Mouse (Mus musculus): Measurements from ENCODE around the gene Fam178b. TPM values are rescaled to one million over a fixed set of nuclear protein-coding genes. Genes with fewer than 3 reads are reported as not detected.

Gene Fam178b
- total RNA-seq, 1 experiment from 2014 or later, result not detected

DNA sequence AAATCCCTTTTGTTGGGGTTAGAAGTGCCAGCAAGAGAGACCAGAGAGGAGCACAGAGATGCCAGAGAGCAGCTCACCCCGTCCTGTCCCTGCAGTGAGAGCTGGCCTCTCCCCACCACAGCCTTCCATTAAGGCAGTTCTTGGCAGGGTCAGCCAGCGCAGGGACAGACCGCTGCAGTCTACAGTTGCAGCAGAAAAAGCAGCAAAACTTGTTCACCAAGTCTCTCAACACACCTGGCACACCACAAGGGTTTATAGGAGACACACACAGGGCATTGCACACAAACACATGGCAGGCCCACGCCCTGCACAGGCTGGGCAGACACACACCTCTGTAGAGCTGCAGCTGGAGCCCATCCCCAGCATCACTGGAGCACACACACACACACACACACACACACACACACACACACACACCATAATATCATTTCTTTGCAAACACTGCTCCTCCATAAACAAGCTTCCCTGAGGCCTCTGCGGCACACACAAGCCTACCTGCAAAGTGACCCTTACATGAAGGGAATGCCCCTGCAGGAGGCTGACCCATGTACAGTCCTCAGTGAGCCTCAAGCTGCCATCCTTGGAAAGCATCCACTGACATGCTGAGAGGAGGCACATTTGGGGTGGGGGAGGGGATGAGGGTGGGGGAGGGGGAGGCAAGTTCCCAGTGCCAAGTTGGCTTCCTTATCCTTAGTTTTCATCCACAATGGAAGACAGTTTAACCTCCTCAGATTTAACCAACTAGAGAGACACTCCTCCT is 108.6 kb downstream of the Fam178b start:
- ATAC-seq (ENCODE audit: extremely low read depth, insufficient number of reproducible peaks, low FRiP score, poor library complexity, severe bottlenecking), result no peak

DNA sequence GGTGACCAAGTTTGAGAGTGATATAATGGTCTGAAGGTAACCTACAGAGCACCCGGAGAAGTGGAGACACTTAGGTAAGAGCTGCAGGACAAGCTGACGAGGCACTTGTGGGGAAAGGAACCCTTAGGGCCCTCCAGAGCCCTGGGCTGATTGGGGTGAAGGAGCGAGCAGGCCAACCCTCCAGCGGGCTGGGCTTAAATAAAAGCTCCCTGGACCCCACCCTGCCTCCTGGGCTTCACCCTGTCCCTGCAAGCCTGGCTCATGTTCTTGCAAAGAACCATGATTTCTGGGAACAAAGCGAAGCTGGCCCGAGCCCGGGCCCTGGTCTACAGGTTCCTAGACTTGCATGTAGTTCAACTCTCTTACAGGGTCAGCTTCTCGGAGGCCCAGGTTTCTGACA is 109.5 kb downstream of the Fam178b start:
- ATAC-seq (ENCODE audit: extremely low read depth, insufficient number of reproducible peaks, low FRiP score, poor library complexity, severe bottlenecking), result no peak

DNA sequence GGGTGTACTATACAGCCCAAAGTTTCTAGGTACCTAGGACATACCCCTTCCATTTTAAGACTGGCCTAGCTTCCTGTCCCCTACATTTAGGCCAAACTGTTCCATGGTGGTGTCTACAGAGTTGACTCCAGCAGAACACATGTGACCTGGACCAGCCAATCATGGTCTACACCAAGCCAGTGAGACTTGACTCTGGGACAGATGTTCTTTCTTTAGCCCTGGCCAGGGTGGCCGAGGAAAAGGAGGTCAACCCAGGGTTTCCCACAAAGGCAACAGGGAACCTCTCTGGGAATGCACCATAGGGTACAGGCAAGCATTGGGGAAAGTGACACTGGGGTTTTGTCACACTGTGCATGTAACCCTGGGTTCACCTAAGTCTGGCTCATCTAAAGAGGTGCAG is 110.3 kb downstream of the Fam178b start:
- ATAC-seq (ENCODE audit: extremely low read depth, insufficient number of reproducible peaks, low FRiP score, poor library complexity, severe bottlenecking), result no peak

DNA sequence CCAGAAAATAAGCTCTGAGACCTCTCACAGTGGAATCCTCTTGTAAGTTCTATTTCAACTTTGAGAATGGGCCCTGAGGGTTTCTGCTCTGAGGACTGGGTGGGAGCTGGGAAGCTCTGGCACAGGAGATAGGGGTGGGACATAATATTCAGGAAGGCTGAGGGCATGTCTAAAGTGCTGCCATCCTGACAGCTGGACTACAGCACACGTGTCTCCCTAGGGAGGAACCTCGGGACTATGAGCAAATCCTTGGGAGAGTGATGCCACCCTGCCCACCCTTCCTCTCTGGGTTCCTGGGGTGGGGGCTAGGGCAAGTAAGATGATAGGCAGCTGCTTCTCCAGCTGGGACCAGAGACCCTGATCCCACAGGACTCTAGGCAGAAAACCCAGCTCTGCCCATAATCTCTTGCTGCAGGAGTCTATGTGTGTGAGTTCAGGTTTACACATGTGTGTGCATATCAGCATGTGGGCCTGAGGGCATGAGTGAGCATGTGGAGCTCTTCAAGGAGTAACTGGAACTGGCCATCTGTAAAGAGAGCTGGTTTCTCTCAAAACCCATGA is 110.8 kb downstream of the Fam178b start:
- ATAC-seq (ENCODE audit: extremely low read depth, insufficient number of reproducible peaks, low FRiP score, poor library complexity, severe bottlenecking), result no peak

DNA sequence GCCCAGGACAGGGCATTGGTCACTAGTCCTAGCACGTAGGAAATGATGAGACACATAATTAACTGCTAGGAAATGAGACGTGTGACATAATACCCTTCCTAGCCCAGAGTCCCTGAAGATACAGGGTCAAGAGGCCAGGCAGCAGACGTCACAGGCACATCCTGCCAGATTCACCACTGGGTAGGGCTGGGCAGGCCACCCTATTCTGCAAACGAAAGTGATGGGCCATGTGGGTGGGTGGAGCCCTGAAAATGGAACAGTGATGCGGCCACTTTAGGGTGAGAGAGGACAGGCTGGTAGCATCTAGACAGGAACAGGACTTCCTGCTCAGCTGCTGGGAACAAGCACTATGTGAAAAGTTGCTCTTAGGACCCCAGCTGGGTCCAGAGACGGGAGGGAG is 111.4 kb downstream of the Fam178b start:
- ATAC-seq (ENCODE audit: extremely low read depth, insufficient number of reproducible peaks, low FRiP score, poor library complexity, severe bottlenecking), result no peak

DNA sequence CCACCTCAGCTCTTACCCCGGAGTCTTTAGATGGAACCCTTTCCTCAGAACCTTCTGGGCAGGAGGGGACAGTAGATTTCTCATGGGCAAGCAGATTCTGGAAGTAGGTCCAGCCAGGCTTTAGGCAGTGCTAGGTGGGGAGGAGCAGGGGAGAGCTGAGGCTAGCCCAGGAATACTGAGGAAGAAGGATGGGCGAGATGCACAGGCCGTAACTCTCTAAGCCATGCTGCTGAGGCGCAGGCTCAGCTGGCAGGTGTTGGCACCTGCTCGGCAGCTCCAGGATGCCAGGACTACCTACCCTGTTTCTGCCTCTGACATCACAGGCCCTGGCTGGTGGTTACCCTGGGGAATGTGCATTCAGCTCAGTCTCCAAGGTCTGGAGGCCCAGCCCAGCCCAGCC is 112.7 kb downstream of the Fam178b start:
- no peak for ATAC-seq (ENCODE audit: extremely low read depth, insufficient number of reproducible peaks, low FRiP score, poor library complexity, severe bottlenecking)

DNA sequence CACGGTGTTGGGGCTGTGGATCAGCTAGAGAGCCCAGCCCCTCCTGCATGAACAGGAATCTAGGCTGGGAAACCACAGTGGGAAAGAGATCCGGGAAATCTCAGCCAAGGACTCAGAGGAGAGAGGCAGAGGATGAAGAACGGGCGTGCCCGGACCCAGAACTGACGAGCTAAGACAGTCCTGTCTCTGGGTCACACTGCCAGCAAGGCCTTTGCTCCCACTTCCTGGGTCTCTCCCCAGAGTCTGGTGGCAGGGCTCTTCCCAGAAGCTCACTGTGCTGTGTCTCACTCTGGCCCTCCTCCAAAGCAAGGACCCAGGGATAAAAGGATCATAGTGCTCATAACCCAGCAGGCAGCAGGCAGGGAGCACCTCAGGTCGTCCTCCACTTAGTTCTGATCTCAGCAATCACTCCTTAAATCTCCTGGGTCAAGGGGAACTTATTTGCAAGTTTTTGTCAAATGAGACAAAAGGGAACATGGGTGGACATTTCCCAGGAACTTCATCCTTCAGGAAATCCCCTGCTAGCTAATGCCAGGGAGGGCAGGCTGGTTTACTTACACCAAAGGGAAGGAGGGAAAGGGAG is 113.2 kb downstream of the Fam178b start:
- ATAC-seq (ENCODE audit: extremely low read depth, insufficient number of reproducible peaks, low FRiP score, poor library complexity, severe bottlenecking), result no peak

DNA sequence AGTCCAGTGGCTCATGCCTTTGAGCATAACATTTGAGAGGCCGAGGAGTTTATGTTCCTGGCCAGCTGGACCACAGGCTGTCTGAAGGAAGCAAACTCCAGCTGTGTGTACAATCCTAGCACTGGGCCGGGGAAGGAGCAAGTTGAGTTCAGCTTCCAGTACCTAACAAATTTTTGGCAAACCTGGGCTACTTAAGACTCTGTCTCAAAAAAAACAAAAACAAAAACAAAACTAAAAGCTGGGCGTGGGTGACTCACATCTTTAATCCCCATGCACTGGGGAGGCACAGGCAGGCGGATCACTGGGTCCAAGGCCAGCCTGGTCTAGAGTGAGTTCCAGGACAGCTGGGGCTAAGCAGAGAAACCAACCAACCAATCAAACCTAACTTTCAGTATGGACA is 114.2 kb downstream of the Fam178b start:
- no peak for ATAC-seq (ENCODE audit: extremely low read depth, insufficient number of reproducible peaks, low FRiP score, poor library complexity, severe bottlenecking)

DNA sequence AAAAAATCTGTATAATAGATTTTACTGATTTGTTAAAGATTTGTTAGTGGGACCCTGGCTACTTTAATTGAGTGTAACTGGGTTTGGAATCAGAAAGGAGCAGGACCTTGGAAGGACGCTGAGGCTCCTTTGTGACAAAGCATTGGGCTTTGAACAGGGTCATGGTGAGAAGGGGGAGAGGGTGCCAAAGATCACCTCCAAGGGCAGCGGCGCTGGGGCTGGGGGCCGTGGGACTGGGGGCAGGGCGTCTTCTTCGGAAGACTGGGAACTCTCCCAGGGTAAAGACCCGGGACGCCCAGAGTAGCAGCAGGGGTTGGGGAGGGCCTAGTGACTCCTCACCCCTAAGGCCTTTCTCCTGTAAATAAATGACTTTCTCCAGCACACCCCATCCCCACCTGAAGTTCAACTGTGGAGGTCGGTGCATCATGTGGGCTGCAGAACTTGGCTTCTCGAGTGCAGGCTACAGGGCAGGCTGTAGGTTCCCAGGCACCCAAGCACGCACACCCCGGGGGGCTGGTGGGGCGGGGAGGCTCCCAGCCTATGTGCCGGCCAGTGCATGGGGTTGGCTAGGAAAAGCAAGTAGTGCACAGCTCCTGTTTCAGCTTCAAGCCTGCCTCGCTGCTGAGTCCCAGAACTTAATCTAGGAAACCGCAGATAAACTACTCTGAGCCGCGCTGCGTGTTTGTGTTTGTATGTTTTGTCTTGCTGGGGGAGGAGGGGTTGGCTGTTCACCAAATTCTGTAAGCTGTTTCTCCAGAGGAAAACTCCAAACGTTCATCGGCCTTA is 115.0 kb downstream of the Fam178b start:
- no peak for ATAC-seq (ENCODE audit: extremely low read depth, insufficient number of reproducible peaks, low FRiP score, poor library complexity, severe bottlenecking)

DNA sequence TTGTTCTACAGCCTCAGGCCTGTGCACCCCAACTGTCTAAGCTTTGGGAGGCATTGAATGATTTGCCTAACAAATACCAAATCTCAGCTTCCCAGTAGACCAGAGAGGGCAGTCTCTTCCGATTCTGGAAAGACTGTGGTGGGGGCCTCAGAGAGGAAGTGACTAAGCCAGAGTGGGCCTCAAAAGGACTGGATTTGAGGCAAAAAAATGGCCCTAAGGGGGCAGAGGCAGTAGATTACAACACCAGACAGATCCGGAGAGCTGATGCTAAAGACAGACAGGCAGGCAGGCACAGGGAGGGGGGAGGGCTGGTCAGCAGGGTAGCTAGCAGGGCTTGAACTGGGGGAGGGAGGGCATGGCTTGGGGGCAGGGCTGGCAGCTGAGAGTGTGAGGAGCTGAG is 116.6 kb downstream of the Fam178b start:
- no peak for ATAC-seq (ENCODE audit: extremely low read depth, insufficient number of reproducible peaks, low FRiP score, poor library complexity, severe bottlenecking)

DNA sequence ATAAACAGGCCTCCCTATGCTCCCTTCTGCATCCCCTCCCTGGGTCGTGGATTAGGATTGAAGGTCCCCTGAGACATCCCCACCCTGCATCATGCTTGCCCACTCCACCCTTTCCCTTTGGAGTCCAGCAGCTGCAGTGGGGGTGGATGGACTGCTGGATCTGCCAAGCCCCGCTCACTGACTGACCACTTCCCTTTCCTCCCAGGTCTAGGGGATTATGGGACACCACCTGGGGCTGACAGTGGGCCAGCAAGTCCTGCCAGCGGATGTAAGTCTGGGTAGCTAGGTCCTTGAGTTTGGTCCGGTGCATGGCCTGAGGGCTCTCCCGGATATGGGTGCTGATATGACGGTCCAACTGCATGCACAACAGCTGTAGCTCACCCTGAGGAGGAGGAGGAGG is 118.9 kb downstream of the Fam178b start:
- no peak for ATAC-seq (ENCODE audit: extremely low read depth, insufficient number of reproducible peaks, low FRiP score, poor library complexity, severe bottlenecking)

DNA sequence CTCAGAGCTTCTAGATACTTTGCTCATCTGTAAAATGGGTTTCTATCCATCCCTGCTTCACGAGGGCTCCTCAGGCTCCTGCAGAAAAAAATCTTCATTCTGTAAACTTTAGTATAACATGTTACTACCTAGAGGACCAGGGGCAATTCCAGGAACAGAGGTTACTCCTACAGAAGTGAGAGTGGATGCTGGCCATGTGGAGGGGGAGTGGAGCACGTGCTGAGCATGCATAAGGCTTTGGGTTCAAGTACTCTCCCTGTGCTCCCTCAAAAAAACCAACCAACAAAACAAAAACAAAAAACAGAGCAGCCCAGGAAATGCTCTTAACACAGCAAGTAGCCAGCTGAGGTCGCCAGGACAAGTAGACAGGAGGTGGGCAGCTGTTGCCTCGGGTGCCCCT is 119.4 kb downstream of the Fam178b start:
- ATAC-seq (ENCODE audit: extremely low read depth, insufficient number of reproducible peaks, low FRiP score, poor library complexity, severe bottlenecking), result no peak

DNA sequence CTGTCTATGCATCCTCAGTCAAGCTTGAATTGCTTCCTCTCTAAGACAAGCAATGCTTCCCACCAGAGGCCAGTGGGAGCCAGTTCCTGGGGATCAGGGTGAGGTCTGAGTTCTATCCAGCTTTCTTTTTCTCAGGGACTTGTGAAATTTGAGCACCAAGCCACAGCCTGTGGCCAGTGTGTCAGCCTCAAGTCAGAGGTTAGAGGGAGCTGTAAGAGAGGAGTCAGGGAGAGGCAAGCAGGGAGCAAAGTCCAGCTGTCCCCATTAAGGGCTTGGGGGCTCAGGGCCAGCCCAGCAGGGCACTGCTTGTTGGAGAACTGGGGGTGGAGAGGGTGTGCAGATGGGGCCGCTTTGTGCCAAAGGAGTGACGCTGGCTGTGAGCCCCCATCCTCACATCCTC is 119.8 kb downstream of the Fam178b start:
- no peak for ATAC-seq (ENCODE audit: extremely low read depth, insufficient number of reproducible peaks, low FRiP score, poor library complexity, severe bottlenecking)

DNA sequence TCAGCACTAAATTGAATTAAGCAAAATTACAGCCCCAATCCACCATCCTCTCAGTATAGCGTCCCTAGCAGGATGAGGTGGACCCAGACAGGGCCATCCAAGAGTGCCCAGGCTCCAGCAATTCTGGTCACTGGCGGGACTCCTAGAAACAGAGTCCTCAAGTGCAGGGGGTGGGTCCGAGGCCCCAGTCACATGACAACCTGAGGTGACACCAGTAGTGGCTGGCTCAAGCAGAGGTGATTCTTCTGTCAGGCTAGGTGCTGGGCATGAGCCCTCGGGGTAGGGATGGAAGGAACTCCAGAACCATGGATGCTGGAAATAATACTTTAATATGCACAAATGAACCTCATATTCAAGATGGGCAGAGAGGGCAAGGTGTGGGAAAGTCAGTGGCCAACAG is 120.6 kb downstream of the Fam178b start:
- ATAC-seq (ENCODE audit: extremely low read depth, insufficient number of reproducible peaks, low FRiP score, poor library complexity, severe bottlenecking), result no peak

DNA sequence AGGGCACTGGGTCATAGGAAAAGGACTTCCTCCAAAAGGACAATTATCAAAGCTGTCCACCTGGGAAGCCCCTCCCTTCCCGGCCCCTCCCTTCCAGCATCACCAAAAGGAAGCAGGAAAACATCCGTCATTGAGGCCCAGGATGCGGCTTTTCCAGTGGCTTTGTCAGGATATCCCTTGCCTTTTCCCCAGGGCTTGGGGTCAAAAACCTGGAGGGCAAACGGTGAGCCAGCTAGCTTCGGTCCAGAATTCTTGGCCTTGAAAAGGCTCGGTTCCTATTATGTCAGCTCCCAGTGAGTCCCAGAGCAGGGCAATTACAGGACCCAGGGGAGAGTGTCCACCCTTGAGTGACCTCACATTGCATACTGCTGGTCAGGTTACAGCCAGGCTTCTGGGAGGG is 122.1 kb downstream of the Fam178b start:
- no peak for ATAC-seq (ENCODE audit: extremely low read depth, insufficient number of reproducible peaks, low FRiP score, poor library complexity, severe bottlenecking)

DNA sequence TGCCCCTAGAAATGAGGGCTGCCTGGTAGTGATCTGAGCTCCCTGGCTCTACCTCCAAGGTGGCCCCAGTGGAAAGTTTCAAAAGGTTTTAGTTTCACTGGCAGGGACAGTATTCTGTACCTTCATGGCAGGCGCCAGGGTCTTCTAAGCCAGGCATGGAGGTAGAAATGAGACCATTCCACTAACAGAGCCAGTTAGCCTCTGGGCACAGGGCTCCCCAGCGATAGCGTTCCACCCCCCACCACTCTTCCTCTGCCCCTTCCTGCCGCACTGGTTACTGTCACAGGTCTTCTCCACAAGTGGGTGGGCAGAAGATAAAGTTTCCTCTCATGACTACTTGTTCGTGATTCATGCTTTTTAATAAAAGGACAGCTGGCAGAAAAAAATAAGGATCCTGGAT is 123.1 kb downstream of the Fam178b start:
- ATAC-seq (ENCODE audit: extremely low read depth, insufficient number of reproducible peaks, low FRiP score, poor library complexity, severe bottlenecking), result no peak

DNA sequence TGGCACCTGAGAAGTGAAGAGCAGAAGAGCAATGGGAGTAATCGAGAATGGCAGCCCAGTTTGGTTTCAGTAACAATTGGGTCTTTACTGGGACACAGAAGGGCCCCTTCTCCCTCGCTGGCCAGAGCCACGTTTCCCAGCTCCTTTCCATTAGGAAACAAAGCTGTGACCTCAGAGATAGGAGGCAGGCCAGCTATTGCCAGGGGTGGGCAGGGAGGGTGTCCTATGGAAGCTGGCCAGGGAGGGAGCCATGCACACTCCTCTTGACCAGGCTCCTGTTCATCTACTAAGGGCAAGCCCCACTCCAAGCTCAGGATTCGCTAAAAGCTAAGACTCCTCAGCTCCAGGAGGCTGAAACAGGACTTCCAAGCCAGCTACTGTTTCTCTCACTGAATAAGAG is 123.7 kb downstream of the Fam178b start:
- ATAC-seq (ENCODE audit: extremely low read depth, insufficient number of reproducible peaks, low FRiP score, poor library complexity, severe bottlenecking), result no peak

DNA sequence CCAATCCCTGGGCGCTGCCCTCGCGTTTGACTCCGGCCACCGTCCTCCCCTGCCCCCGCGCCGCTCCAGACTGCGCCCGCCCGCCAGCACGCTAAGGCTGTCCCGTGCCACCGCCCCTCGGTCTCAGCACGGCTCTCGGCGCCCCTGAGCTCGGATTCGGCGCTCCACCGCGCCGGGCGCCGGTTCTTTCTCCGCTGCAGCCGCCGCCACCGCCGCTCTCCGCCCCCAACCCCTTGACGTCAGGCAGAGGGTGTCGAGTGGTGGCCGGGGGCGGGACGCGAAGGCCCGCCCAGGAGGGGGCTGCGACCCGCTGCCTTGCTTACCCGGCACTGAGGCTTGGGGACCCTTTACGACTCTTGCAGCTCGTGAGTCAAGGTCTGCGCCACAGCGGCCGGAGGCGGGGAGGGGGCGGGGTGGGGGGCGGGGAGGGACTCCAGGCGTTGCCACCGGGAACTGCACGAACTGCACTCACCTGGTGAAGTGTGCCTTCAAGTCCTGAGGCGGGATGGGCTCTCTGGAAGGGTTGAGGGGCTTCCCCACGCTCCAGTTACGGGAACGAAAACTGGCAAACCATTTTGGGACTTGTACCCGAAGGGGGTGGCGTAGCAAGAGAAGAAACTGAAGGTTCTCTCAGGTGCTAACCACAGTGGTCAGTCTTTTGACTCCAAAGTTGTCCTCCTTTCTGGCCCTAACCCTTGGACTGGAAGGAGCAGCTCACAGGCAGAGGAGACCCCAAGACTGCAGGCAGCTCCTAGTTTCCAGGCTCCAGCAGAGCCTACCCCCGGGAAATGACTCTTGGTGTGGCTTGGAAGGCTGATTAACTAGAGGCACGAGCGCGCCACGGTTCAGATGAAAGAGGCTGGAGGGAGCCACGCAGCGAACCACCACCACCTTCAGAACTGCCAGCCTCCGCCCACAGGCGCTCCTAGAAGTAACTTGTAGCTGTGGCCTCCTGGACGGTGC is 124.7 kb downstream of the Fam178b start, which contains the start of gene Sema4c:
Sema4c (minus strand) TSS at position 319 of the 963 bp plus-strand sequence.
- ATAC-seq (ENCODE audit: extremely low read depth, insufficient number of reproducible peaks, low FRiP score, poor library complexity, severe bottlenecking), result no peak
